Mouse (Mus musculus): ENCODE results near the gene Igf2r. TPM values are rescaled to one million over a fixed set of nuclear protein-coding genes. Genes with fewer than 3 reads are reported as not detected.

Gene Igf2r
- polyA plus RNA-seq, 1 experiment from 2014 or later: 6.5 TPM

DNA sequence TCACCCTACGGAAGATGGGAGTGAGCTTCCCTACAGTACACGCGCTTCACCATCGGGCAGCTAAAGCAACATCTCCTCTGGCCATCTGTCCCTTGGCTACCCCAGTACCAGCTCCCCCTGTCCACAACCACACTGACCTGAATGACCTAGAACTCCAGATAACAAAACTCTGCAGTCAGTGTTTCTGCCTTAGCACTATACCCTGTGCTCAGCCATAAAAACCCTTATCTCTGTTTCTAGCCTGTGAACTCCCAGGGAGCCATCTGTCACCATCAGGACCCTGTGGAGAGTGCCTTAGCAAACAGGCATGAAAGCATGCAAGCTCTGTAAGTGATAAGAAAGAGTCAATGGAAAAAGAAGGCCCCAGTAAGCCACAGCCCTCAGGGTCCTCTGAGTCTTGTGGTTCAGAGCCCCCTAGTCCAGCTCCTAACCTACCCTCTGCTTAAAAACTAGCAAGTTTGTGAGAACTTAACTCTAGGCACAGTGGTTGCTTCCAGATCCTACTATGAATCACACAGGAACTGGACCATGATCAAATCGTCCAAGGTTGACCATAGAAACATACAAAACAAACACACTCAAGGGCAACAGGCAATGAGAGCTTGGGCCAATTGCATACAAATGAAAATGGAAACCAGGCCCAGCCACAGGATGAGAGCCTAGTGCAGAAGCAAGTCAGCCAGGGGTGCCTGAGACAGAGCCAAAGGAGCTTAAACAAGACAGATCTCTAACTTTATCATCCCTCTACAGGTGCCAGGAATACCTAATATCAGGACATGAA, 45.3 kb downstream of the Igf2r start:
- peak; percentile 78 for ATAC-seq
- Histone ChIP-seq H3K27ac (ENCODE audit: low read depth) (peak overlapping the region; percentile 34; the same call in 1 of the 2 replicates), H3K4me2 (ENCODE audit: low read depth, low read length) (no peak overlapping the region), H3K9ac (replicated peaks) (0 out of 2 replicates have a peak overlapping the region, but pooled peaks have one; percentile 16), H3K36me3 (replicated peaks; ENCODE audit: insufficient read depth, low read length) (peaks cover 13% of the 10 kb centered on the region; the same call in 1 of the 2 replicates), H3K4me1 (ENCODE audit: insufficient read depth) (peaks cover 21% of the 10 kb centered on the region), H3K4me3 (ENCODE audit: low read depth, low read length) (no peak overlapping the region), H3K9me3 (ENCODE audit: low read length) (no peaks in the 10 kb centered on the region), H3K27me3 (ENCODE audit: insufficient read depth, low read length) (no peaks in the 10 kb centered on the region)
- DNase-seq: no peak
- WGBS (ENCODE audit: insufficient replicate concordance): 53% methylated on average over 5 of the region's 5 CpGs
- TF ChIP-seq CTCF (IDR thresholded peaks at IDR 0.05; ENCODE audit: low read depth): no peak
- TF ChIP-seq EP300 (IDR thresholded peaks at IDR 0.05; ENCODE audit: low read depth): peak; percentile 66; the same call in 1 of the 2 replicates

DNA sequence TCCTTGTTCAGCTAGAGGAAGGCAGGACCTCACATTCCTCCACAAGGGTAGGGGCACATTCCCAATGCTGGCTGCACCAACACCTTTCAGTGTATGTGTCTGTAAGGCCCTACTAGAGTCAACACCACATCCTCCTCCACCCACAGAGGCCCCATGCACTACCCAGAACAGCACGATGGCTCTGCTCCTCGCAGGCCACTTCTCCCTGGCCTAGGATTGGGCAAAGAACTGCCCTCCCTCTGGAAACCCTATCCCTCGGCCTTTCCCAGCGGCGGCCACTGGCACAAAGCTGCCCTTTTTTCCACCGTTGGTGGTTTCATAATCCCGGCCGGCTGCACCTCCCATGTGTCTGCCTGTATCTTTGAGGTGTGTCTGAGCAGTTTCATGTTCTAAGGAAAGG, 46.8 kb downstream of the Igf2r start:
- peaks cover 20% of the 10 kb centered on the region for H3K36me3 ChIP-seq (replicated peaks; ENCODE audit: insufficient read depth, low read length)
- 56% methylated on average over 8 of the region's 8 CpGs for WGBS (ENCODE audit: insufficient replicate concordance)
- H3K9me3 ChIP-seq (ENCODE audit: low read length): no peaks in the 10 kb centered on the region
- H3K27ac ChIP-seq (ENCODE audit: low read depth): no peak overlapping the region
- H3K4me2 ChIP-seq (ENCODE audit: low read depth, low read length): no peak overlapping the region
- DNase-seq: peak; percentile 44
- peaks cover 21% of the 10 kb centered on the region for H3K4me1 ChIP-seq (ENCODE audit: insufficient read depth)
- no peak overlapping the region for H3K9ac ChIP-seq (replicated peaks)
- TF ChIP-seq CTCF (IDR thresholded peaks at IDR 0.05; ENCODE audit: low read depth) (no peak), EP300 (IDR thresholded peaks at IDR 0.05; ENCODE audit: low read depth) (no peak)
- ATAC-seq: peak; percentile 73
- H3K27me3 ChIP-seq (ENCODE audit: insufficient read depth, low read length): no peaks in the 10 kb centered on the region
- H3K4me3 ChIP-seq (ENCODE audit: low read depth, low read length): no peak overlapping the region

DNA sequence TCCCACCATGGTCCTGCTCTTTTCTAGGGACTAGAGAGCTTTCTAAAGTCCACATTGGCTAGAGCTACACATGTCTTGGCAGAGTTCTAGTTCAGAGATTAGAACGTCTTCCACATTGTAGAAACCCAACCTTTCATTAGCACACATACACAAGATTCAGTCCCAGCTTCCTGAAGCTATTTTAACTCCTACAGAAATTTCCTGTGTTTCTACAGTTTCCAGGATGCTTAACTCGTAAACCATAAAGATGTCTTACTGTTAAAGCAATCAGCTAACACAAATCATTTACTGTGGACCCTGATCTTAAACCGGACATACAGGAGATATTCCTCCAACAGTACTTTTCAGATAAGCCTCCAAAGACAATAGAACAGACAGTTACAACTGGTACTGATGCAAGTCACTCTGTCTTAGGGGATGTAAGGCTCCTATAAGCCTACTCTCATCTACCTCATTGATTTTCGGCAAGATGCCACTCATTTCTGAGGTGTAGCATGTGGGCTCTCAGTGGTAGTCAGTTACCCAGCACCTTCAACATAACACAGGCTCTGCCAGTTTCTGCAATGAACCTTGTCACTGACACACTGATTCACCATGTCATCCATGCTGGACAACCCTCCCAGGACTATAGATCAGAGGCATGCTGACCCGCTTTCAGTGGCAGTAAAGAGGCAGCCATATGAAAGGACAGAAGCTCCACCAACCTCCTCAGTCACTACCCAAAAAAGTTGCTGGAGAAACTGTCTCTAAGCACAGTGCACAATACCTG, 48.2 kb downstream of the Igf2r start:
- H3K36me3 ChIP-seq (replicated peaks; ENCODE audit: insufficient read depth, low read length): peaks cover 25% of the 10 kb centered on the region
- DNase-seq: no peak
- no peak overlapping the region for H3K9ac ChIP-seq (replicated peaks)
- H3K9me3 ChIP-seq (ENCODE audit: low read length): no peaks in the 10 kb centered on the region
- H3K4me1 ChIP-seq (ENCODE audit: insufficient read depth): peaks cover 21% of the 10 kb centered on the region
- no peak for TF ChIP-seq EP300 (IDR thresholded peaks at IDR 0.05; ENCODE audit: low read depth)
- no peak for TF ChIP-seq CTCF (IDR thresholded peaks at IDR 0.05; ENCODE audit: low read depth)
- WGBS (ENCODE audit: insufficient replicate concordance): 62% methylated on average over 5 of the region's 5 CpGs
- ATAC-seq: no peak
- no peak overlapping the region for H3K4me2 ChIP-seq (ENCODE audit: low read depth, low read length)
- H3K27ac ChIP-seq (ENCODE audit: low read depth): no peak overlapping the region
- no peaks in the 10 kb centered on the region for H3K27me3 ChIP-seq (ENCODE audit: insufficient read depth, low read length)
- H3K4me3 ChIP-seq (ENCODE audit: low read depth, low read length): no peak overlapping the region

DNA sequence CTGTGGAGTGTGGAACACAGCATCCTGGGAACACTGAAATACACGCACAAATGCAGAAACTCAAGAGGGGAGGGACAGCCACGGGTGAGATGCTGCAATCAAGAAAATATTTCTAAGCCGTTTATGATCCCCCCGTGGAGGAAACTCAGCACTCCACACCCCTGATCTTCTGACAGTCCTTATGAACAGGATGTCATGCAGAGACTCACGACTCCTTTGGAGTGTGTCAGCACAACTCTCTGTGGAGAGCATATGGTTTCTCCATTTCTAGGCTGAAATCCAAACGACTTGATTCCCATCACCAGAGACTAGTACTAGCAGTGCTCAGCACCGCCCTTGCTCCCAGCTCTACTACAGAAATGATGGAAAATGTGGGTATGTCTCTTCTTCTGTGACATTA, 51.2 kb downstream of the Igf2r start:
- Histone ChIP-seq H3K9me3 (ENCODE audit: low read length) (no peaks in the 10 kb centered on the region), H3K4me2 (ENCODE audit: low read depth, low read length) (no peak overlapping the region), H3K36me3 (replicated peaks; ENCODE audit: insufficient read depth, low read length) (peaks cover 35% of the 10 kb centered on the region), H3K4me3 (ENCODE audit: low read depth, low read length) (no peak overlapping the region), H3K4me1 (ENCODE audit: insufficient read depth) (peaks cover 6% of the 10 kb centered on the region), H3K27me3 (ENCODE audit: insufficient read depth, low read length) (no peaks in the 10 kb centered on the region), H3K9ac (replicated peaks) (no peak overlapping the region), H3K27ac (ENCODE audit: low read depth) (no peak overlapping the region)
- WGBS (ENCODE audit: insufficient replicate concordance): 66% methylated on average over 7 of the region's 7 CpGs
- DNase-seq (no peak), ATAC-seq (no peak)
- TF ChIP-seq EP300 (IDR thresholded peaks at IDR 0.05; ENCODE audit: low read depth): no peak
- no peak for TF ChIP-seq CTCF (IDR thresholded peaks at IDR 0.05; ENCODE audit: low read depth)

- Histone ChIP-seq H3K27ac (ENCODE audit: low read depth) (no peak overlapping the region), H3K4me1 (ENCODE audit: insufficient read depth) (peaks cover 6% of the 10 kb centered on the region), H3K9me3 (ENCODE audit: low read length) (no peaks in the 10 kb centered on the region), H3K9ac (replicated peaks) (no peak overlapping the region), H3K4me3 (ENCODE audit: low read depth, low read length) (no peak overlapping the region), H3K4me2 (ENCODE audit: low read depth, low read length) (no peak overlapping the region), H3K27me3 (ENCODE audit: insufficient read depth, low read length) (no peaks in the 10 kb centered on the region), H3K36me3 (replicated peaks; ENCODE audit: insufficient read depth, low read length) (peaks cover 35% of the 10 kb centered on the region)
- no peak for DNase-seq
- WGBS (ENCODE audit: insufficient replicate concordance): 67% methylated on average over 4 of the region's 4 CpGs
- peak; percentile 60 for ATAC-seq
- TF ChIP-seq CTCF (IDR thresholded peaks at IDR 0.05; ENCODE audit: low read depth): no peak
- TF ChIP-seq EP300 (IDR thresholded peaks at IDR 0.05; ENCODE audit: low read depth): peak; percentile 14; the same call in 1 of the 2 replicates
These were observed 52.0 kb downstream of the Igf2r start for GRCm38 (mm10) chr17:12717445-12717844.

DNA sequence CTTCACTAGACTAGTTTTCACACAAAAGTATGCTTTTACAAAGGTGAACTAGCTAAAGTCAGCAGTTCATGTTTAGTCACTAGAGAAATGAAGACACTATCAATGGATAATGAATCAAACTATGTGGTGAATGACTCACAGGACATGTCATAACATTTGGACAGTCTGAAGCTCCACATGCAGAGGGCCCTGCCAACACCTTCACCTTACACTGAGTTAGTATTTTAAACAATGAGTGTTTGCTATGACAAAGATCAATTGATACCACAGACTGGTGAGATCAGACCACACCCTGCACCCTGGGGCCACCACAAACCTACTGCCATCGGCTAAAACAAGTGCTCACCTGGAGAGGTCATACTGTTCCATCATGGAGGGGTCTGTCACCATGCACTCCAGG, 54.4 kb downstream of the Igf2r start:
- no peaks in the 10 kb centered on the region for H3K27me3 ChIP-seq (ENCODE audit: insufficient read depth, low read length)
- H3K9me3 ChIP-seq (ENCODE audit: low read length): no peaks in the 10 kb centered on the region
- no peak overlapping the region for H3K9ac ChIP-seq (replicated peaks)
- H3K4me3 ChIP-seq (ENCODE audit: low read depth, low read length): no peak overlapping the region
- H3K27ac ChIP-seq (ENCODE audit: low read depth): no peak overlapping the region
- WGBS (ENCODE audit: insufficient replicate concordance): 20% methylated on average over 1 of the region's 1 CpGs
- DNase-seq: no peak
- H3K36me3 ChIP-seq (replicated peaks; ENCODE audit: insufficient read depth, low read length): peaks cover 34% of the 10 kb centered on the region
- peaks cover 6% of the 10 kb centered on the region for H3K4me1 ChIP-seq (ENCODE audit: insufficient read depth)
- H3K4me2 ChIP-seq (ENCODE audit: low read depth, low read length): no peak overlapping the region
- peak; percentile 63 for ATAC-seq
- no peak for TF ChIP-seq CTCF (IDR thresholded peaks at IDR 0.05; ENCODE audit: low read depth)
- no peak for TF ChIP-seq EP300 (IDR thresholded peaks at IDR 0.05; ENCODE audit: low read depth)
